Mouse (Mus musculus): ENCODE data around the gene Zdhhc6. TPM values are rescaled to one million over a fixed set of nuclear protein-coding genes. Genes with fewer than 3 reads are reported as not detected.

Gene Zdhhc6
- total RNA-seq, 1 experiment from 2014 or later = 39.2 TPM

GRCm38 (mm10) chr19:55305024-55305423 is 10.8 kb downstream of the Zdhhc6 start:
- no peak for DNase-seq

DNA sequence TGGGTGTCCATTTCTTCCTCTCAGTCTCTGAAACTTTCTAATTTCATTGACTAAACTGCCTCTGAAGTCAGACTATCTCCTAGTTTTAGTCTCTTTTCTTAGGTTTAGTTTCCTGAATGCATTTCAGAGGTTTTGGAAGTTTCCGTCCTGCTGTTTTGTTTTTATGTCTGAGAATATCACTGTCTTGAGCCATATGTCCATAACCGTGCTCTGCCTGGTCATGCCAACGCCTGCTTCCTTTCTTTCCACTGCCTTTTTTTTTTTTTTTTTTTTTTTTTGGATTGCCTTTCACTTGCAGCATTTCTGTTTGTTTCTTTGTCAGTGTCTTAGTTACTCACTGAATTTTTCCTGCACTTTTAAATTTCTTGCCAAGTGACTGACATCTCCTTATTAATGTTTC is 15.3 kb downstream of the Zdhhc6 start:
- DNase-seq = no peak

DNA sequence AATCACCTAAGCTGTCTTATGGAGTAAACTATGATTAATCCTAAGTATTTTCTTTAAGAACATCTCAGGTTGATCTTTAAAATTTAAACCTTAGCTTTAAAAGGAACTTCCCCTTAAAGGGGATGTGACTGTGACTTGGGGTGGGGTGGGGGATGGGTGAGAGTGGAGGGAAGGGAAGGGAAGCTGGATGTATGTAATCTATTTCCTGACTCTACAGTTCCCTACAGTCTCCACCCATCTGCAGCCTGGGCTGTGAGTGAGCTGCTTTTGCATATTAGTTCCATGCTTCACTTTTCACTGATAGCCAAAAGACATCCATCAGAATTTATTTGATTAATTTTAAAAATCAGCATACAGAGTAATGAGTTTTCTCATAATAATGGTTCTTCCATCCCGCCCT is 16.5 kb downstream of the Zdhhc6 start:
- DNase-seq = no peak

DNA sequence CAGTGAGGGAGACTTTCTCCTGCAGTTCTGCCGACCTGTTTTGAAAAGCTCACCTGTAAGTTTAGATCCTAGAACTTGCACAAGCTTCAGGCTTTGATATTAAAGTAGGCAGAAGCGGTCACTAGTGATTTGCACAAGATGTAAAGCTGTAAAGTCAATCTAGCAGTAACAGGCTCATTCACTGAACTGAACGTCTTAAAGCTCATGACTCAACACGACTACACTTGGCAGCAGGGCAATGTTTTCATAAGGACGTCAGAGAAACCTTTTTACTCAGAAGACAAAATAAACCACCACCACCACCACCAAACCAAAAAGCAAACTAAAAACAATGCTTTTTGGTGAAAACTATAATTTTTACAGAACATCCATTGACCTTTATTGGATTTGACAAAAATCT is 17.9 kb downstream of the Zdhhc6 start:
- no peak for DNase-seq

DNA sequence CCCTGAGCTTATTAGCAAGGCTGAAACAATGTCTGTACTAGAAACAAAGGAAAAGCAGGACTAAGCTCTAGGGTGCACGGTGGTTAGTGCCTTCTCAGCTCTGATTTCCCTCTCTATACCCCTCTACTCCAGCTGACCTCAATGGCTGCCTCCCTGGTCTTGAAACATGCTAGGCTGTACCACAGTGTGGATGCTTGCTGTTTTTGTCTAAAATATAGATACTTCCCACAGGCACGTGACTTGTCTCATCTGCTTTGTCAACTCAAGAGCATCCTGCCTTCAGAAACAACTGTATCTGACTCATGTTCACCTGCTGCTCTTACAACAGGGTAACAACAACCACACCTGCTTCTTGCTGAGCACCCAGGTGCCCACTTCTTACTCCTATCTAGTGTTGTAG is 18.3 kb downstream of the Zdhhc6 start:
- no peak for DNase-seq

GRCm38 (mm10) chr19:55296301-55296700 is 19.5 kb downstream of the Zdhhc6 start:
- no peak for DNase-seq

DNA sequence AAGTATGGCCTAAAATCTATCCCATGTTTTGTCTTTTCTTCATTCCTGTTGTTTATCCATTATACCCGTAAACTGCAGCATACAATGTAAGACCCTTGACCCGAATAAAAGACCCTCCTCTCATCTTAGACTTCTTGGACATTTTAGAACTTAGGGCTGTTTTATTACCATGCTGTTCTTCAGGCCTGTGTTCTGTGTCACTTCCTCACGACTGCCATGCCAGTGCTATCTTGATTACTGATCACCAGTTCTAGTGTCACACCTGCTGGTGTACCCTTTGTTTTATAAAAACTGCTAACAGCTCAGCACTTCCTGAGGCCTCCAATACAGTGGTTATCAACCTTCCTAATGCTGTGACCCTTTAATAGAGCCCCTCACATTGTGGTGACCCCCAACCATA is 20.3 kb downstream of the Zdhhc6 start:
- no peak for DNase-seq

DNA sequence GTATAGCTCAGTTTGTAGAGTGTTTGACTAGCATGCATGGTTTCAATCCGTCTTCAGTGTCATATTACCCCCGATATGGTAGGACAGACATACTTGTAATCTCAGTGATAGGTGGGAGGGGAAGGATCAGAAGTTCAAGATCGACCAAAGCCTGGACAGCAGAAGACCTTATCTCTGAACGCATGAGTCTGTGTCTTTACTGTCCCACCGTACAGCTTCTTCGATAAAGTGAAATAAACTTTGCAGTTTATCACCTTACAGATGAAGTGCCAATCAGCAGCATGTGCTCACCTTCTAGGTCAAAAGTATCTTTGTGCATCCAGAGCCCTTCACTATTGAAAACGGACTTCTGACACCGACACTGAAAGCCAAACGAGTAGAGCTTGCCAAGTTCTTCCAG is 20.8 kb downstream of the Zdhhc6 start:
- no peak for DNase-seq

- peak; percentile 21 for DNase-seq
Measured at GRCm38 (mm10) chr19:55293175-55293574, 22.7 kb downstream of the Zdhhc6 start.

DNA sequence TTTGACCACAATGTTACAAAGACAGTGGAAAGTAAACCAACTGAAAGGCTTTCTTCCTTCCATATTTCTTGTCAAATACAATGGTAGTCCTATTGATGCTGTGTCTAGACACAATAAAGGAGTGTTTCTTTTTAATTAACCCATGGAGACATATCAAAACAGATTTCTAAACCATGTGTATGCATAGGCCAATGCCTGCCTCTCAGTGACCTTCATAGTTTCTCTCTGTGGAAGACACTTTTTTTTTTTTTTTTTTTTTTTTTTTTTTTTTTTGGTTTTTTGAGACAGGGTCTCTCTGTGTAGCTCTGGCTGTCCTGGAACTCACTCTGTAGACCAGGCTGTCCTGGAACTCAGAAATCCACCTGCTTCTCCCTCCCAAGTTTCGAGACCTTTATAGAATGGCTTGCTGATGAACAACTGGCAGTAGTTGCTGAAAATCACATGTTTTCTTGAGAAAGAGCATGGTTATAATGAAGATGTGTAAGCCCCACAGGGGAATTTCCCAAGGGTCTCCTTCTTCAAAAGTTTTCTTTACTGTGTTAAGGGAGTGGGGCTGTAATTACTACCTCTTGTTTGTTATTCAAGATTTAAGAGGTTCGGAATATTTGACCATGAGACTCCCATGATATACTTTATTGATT is 23.5 kb downstream of the Zdhhc6 start:
- DNase-seq = no peak

GRCm38 (mm10) chr19:55290621-55291270 is 25.1 kb downstream of the Zdhhc6 start:
- no peak for DNase-seq

DNA sequence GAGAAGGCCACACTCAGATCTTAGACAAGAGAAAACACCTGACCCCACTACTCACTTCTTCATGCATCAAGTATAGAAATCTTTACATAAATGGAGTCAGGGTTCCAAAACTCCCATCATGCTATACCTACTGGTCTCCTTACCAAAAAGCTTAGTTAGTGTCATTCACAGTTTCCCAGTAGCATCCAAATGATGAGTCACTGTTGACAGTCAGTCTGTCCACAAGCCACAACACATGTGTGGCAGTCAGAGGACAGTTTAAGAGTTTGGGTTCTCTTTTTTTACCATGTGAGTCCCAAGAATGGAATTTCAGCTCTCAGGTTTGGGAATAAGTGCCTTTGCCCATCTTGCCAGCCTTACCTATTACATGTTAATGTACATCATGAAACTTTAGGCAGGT is 26.9 kb downstream of the Zdhhc6 start:
- DNase-seq = no peak

- DNase-seq = no peak
Measured at GRCm38 (mm10) chr19:55286034-55286433, 29.8 kb downstream of the Zdhhc6 start.

- DNase-seq = no peak
Measured at GRCm38 (mm10) chr19:55284093-55284492, 31.7 kb downstream of the Zdhhc6 start.

- no peak for DNase-seq
Measured at GRCm38 (mm10) chr19:55276770-55277169, 39.1 kb downstream of the Zdhhc6 start.

GRCm38 (mm10) chr19:55276100-55276499 is 39.7 kb downstream of the Zdhhc6 start:
- DNase-seq = no peak

- DNase-seq = no peak
Measured at GRCm38 (mm10) chr19:55273340-55273739, 42.5 kb downstream of the Zdhhc6 start.

DNA sequence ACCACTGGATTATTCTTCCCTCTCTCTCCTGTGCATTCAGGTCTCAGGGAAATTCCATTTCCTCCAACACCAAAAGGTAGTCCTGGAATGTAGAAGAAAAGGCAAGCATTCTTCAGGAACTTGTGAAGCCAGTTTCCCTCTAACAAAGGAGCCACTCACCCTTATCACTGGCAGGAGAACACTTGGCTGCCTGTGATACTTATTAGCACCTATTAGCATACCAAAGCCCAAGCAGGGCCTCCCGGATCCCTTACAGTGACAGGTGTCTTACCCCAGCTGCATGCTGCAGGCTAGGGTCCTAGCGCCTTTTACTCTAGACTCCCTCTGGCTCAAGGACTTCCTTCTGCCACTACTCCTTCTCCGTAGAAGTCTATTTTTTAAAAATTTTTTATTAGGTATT is 44.4 kb downstream of the Zdhhc6 start:
- no peak for DNase-seq

GRCm38 (mm10) chr19:55269051-55269450 is 46.8 kb downstream of the Zdhhc6 start:
- no peak for DNase-seq

DNA sequence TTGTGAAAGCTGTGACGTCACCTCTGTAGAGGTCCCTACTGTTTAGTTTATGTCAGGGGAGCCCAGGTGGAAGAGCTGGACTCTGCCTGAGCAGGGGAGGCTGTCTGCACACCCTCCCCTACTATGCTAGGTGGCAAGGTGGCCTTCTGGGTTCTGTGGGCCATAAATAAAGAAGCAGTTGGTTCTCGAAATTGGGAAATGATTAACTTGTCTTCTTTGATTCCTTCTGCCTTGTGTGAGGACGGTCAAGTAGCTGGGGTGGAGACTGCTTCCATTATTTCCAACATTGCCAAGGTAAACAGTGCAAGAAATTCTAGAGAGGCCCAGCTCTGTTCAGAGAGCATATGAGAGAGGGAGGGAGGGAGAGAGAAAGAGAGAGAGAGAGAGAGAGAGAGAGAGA is 47.7 kb downstream of the Zdhhc6 start:
- no peak for DNase-seq

- no peak for DNase-seq
Measured at GRCm38 (mm10) chr19:55266786-55267185, 49.0 kb downstream of the Zdhhc6 start.

DNA sequence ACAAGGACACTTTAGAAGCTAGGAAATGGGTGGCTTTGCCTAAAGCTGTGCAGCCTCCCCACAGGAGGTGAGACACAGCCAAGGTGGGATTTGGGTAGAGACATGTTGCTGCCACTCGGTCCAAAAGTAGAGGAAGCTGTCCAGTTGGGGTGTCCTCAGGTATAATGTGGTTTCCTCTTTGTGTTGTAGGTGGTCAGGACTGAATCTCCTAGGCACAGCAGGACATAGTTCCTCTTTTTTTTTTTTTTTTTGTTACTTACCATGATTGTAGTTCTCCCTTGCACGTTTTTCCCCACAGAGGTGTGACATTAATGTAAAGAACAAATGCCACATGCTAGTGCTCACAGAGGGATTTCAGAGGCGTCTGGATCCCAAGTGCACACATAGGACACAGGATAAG is 50.6 kb downstream of the Zdhhc6 start:
- DNase-seq = no peak

GRCm38 (mm10) chr19:55260389-55261184 is 55.2 kb downstream of the Zdhhc6 start:
- DNase-seq = no peak

DNA sequence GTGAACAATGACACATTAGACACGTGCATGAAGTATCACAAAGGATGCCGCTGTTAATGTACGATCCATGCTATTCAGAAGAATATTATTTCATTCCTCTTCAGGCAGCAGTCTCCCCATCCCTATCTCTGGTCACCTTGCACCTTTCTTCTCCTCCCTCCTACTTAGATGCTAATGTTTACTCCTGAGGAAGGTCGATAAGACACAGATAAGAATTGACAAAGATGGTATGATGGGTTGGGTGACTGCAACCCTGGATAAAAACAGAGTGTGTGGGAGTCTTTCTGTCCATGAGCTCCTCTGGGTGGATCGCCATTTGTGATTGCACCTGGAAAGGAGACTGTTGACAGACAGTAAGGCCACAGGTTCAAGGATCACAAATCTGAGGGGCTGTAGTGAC is 57.3 kb downstream of the Zdhhc6 start:
- DNase-seq = no peak

Measured in adrenal gland, postnatal 14 days (tissue).